Comparison of ENCODE assay signal across 8 mouse cellular contexts in genomic region chr2:180710276-180711155, GRCm38 (mm10). TPM values are rescaled to one million over a fixed set of nuclear protein-coding genes. Genes with fewer than 3 reads are reported as not detected.
DNase-seq lines count a peak whose midpoint lies in the region; ATAC-seq and TF ChIP-seq lines count a peak whose summit lies in the region.

No protein-coding gene starts in this region.

- peaks cover 12% of the 10 kb centered on the region for H3K36me3 ChIP-seq in midbrain, postnatal 0 days (ENCODE audit: insufficient read depth, low read length)

- peaks cover 17% of the 10 kb centered on the region for H3K4me1 ChIP-seq in midbrain, postnatal 0 days (ENCODE audit: insufficient read depth, low read length)

- peak overlapping the region; percentile 90 for H3K27ac ChIP-seq in midbrain, postnatal 0 days (ENCODE audit: low read depth, low read length)

- H3K4me2 ChIP-seq in midbrain, postnatal 0 days (ENCODE audit: low read depth, low read length, poor library complexity, severe bottlenecking): peak overlapping the region; percentile 56

- peak overlapping the region; percentile 97 for H3K9ac ChIP-seq in midbrain, postnatal 0 days (replicated peaks; ENCODE audit: low read length, poor library complexity, severe bottlenecking)

- H3K4me3 ChIP-seq in midbrain, postnatal 0 days (ENCODE audit: low read depth, low read length): peak overlapping the region; percentile 94

- DNase-seq in embryo, embryonic 10 days (ENCODE audit: low spot score): peak; percentile 12
- DNase-seq in embryo, embryonic 9.5 days (ENCODE audit: extremely low spot score): no peak
- DNase-seq in urinary bladder, postnatal 25 days (ENCODE audit: low spot score): peak; percentile 48
- DNase-seq in urinary bladder, postnatal 4 days (ENCODE audit: low spot score in 2 of 2): no peak
- peak; percentile 66 for DNase-seq in induced T-regulatory cell, adult 2 months (ENCODE audit: low read depth)
- DNase-seq in midbrain, postnatal 0 days (ENCODE audit: low spot score): no peak
- DNase-seq in right cerebral cortex, postnatal 4 days: no peak
- no peak for DNase-seq in adrenal gland, postnatal 25 days

- WGBS in midbrain, postnatal 0 days: 3% methylated on average over 46 of the region's 64 CpGs

- no peaks in the 10 kb centered on the region for H3K9me3 ChIP-seq in midbrain, postnatal 0 days (ENCODE audit: low read length)

- H3K27me3 ChIP-seq in midbrain, postnatal 0 days (ENCODE audit: insufficient read depth, low read length): no peaks in the 10 kb centered on the region

- ATAC-seq in midbrain, postnatal 0 days (ENCODE audit: low FRiP score): peak; percentile 58

- TF ChIP-seq CTCF in midbrain, postnatal 0 days (IDR thresholded peaks at IDR 0.05): no peak

RNA-seq across cellular contexts. Expression of gene Gid8, which starts 0.6 kb away (rescaled TPM):
- total RNA-seq in midbrain, postnatal 0 days (2014; rRNA removed): 43.6 and 56.4 TPM in 2 replicates
- polyA plus RNA-seq in midbrain, postnatal 0 days (2015; fragmentation: Nextera tagmentation; extraction: Ambion mirVana): 44.5 and 46.5 TPM in 2 replicates
- 63.0 and 72.3 TPM in 2 replicates for total RNA-seq in adrenal gland, postnatal 25 days (2021)

RNA-seq across cellular contexts. Expression of gene Dido1, which starts 0.7 kb away (rescaled TPM):
- total RNA-seq in midbrain, postnatal 0 days (2014; rRNA removed): 36.7 and 44.1 TPM in 2 replicates
- 19.3 and 22.2 TPM in 2 replicates for polyA plus RNA-seq in midbrain, postnatal 0 days (2015; fragmentation: Nextera tagmentation; extraction: Ambion mirVana)
- 49.8 and 53.0 TPM in 2 replicates for total RNA-seq in adrenal gland, postnatal 25 days (2021)

RNA-seq across cellular contexts. Expression of gene Slc17a9, which starts 14.5 kb away (rescaled TPM):
- total RNA-seq in midbrain, postnatal 0 days (2014; rRNA removed): 0.55 and 1.2 TPM in 2 replicates
- 0.20 TPM in 1 of 2 replicates, not detected in the other for polyA plus RNA-seq in midbrain, postnatal 0 days (2015; fragmentation: Nextera tagmentation; extraction: Ambion mirVana)
- total RNA-seq in adrenal gland, postnatal 25 days (2021): 1.1 and 2.2 TPM in 2 replicates

Comparison
In these comparisons a context has a peak if more than half of its experiments do, and no peak if none do; other contexts are left out.
1. DNase-seq: peak in embryo, embryonic 10 days (single experiment), urinary bladder, postnatal 25 days (single experiment) and induced T-regulatory cell, adult 2 months (single experiment); none in embryo, embryonic 9.5 days (single experiment), urinary bladder, postnatal 4 days (0 of 2), midbrain, postnatal 0 days (single experiment), right cerebral cortex, postnatal 4 days (single experiment) and adrenal gland, postnatal 25 days (single experiment).